Mouse (Mus musculus) liver, postnatal 0 days (tissue): ENCODE measurements around the gene Ilf3.

ENCODE experiments used
- CTCF ChIP-seq: sonication (generic); IDR thresholded peaks from 2 replicates; pipeline ENCODE4 v1.5.1; 2016; ENCODE audit warnings: antibody characterized with exemption, low read depth
- EP300 ChIP-seq: IDR thresholded peaks from 2 replicates; pipeline ENCODE4 v1.6.1; 2016; ENCODE audit warnings: antibody characterized with exemption, low read depth, mild to moderate bottlenecking

GRCm38 (mm10) chr9:21435777-21436635 lies 68.3 kb downstream of the Ilf3 start:
- TF ChIP-seq CTCF (no peak), EP300 (no peak)
